Mouse (Mus musculus): ENCODE data around the gene Htra2.

Gene Htra2

GRCm38 (mm10) chr6:83011255-83011654, 43.8 kb downstream of the Htra2 start:
- in situ Hi-C loops (cut with MseI, MboI), result loop anchor here in 1 of 2 experiments (25.0 kb wide), 1 partner anchor 276 kb away; no protein-coding TSS in a partner anchor

- in situ Hi-C loops (cut with MseI, MboI), result loop anchor here in 1 of 2 experiments (25.0 kb wide), 1 partner anchor 277 kb away; no protein-coding TSS in a partner anchor
Measured at GRCm38 (mm10) chr6:83010010-83010409, 45.1 kb downstream of the Htra2 start.

GRCm38 (mm10) chr6:83008659-83009058, 46.4 kb downstream of the Htra2 start:
- in situ Hi-C loops (cut with MseI, MboI), result loop anchor here in 1 of 2 experiments (25.0 kb wide), 1 partner anchor 279 kb away; no protein-coding TSS in a partner anchor

- in situ Hi-C loops (cut with MseI, MboI), result loop anchor here in 1 of 2 experiments (25.0 kb wide), 1 partner anchor 281 kb away; no protein-coding TSS in a partner anchor
Measured at GRCm38 (mm10) chr6:83006114-83006513, 49.0 kb downstream of the Htra2 start.

- in situ Hi-C loops (cut with MseI, MboI), result loop anchor here in 1 of 2 experiments (25.0 kb wide), 1 partner anchor 282 kb away; no protein-coding TSS in a partner anchor
Measured at GRCm38 (mm10) chr6:83005444-83006011, 49.5 kb downstream of the Htra2 start.

GRCm38 (mm10) chr6:83004872-83005271, 50.2 kb downstream of the Htra2 start:
- in situ Hi-C loops (cut with MseI, MboI), result loop anchor here in 1 of 2 experiments (25.0 kb wide), 1 partner anchor 282 kb away; no protein-coding TSS in a partner anchor

GRCm38 (mm10) chr6:83004309-83004708, 50.8 kb downstream of the Htra2 start:
- in situ Hi-C loops (cut with MseI, MboI), result loop anchor here in 1 of 2 experiments (25.0 kb wide), 1 partner anchor 283 kb away; no protein-coding TSS in a partner anchor

- in situ Hi-C loops (cut with MseI, MboI), result loop anchor here in 1 of 2 experiments (25.0 kb wide), 1 partner anchor 283 kb away; no protein-coding TSS in a partner anchor
Measured at GRCm38 (mm10) chr6:83003850-83004249, 51.2 kb downstream of the Htra2 start.

GRCm38 (mm10) chr6:83003082-83003481, 52.0 kb downstream of the Htra2 start:
- in situ Hi-C loops (cut with MseI, MboI), result loop anchor here in 1 of 2 experiments (25.0 kb wide), 1 partner anchor 284 kb away; no protein-coding TSS in a partner anchor
